Mouse (Mus musculus) MEL (cell line): ENCODE measurements at regions not wholly inside any gene's neighbourhood (a gene's known extent, or its start where the extent isn't known, plus 50 kb on each side); places are given as distances from the start of the nearest gene placed in this dataset.

Source experiments
- BHLHE40 ChIP-seq: IDR thresholded peaks from 2 replicates; pipeline ENCODE4 v1.6.1; 2012; ENCODE audit warnings: low read depth, mild to moderate bottlenecking, inconsistent platforms, low read length, improper control_type of control experiment, borderline replicate concordance
- CHD2 ChIP-seq: IDR thresholded peaks from 2 replicates; pipeline ENCODE4 v1.6.1; 2011; ENCODE audit warnings: low read length, improper control_type of control experiment
- CTCF ChIP-seq, 3 experiments: IDR thresholded peaks in 2 of 3; conservative IDR thresholded peaks in 1 of 3; 2 replicates each; pipeline ENCODE4 v1.5.1; 2011 to 2012; ENCODE audit warnings: low read length in 3 of 3, low read depth in 2 of 3, mild to moderate bottlenecking in 2 of 3, improper control_type of control experiment in 1 of 3, inconsistent platforms in 1 of 3, mixed read lengths in 1 of 3, moderate library complexity in 1 of 3; ENCODE audit not compliant: control insufficient read depth in 1 of 3, insufficient read depth in 1 of 3, poor library complexity in 1 of 3, severe bottlenecking in 1 of 3
- GABPA ChIP-seq: IDR thresholded peaks from 2 replicates; pipeline ENCODE4 v1.6.1; 2012; ENCODE audit warnings: low read depth, mild to moderate bottlenecking, inconsistent platforms, low read length, improper control_type of control experiment, moderate library complexity
- GATA1 ChIP-seq: IDR thresholded peaks from 2 replicates; pipeline ENCODE4 v1.6.1; 2011; ENCODE audit warnings: low read depth, low read length, improper control_type of control experiment
- MAX ChIP-seq: IDR thresholded peaks from 2 replicates; pipeline ENCODE4 v1.6.1; 2011; ENCODE audit warnings: low read length, improper control_type of control experiment
- NELFE ChIP-seq: IDR thresholded peaks from 2 replicates; pipeline ENCODE4 v1.6.1; 2011; ENCODE audit warnings: low read depth, low read length, improper control_type of control experiment
- POLR2A ChIP-seq, 2 experiments: IDR thresholded peaks; 2 replicates each; pipeline ENCODE4 v1.6.1; 2011 to 2012; ENCODE audit warnings: low read length in 2 of 2, mild to moderate bottlenecking in 2 of 2, control low read depth in 1 of 2, improper control_type of control experiment in 1 of 2, low read depth in 1 of 2, moderate library complexity in 1 of 2; ENCODE audit not compliant: control insufficient read depth in 1 of 2, insufficient read depth in 1 of 2, poor library complexity in 1 of 2
- TAL1 ChIP-seq: IDR thresholded peaks from 2 replicates; pipeline ENCODE4 v1.6.1; 2012; ENCODE audit warnings: mild to moderate bottlenecking, inconsistent platforms, low read length, moderate library complexity, mixed read lengths
- ZC3H11A ChIP-seq: IDR thresholded peaks from 2 replicates; pipeline ENCODE4 v1.6.1; 2012; ENCODE audit warnings: low read depth, mild to moderate bottlenecking, inconsistent platforms, low read length, improper control_type of control experiment

DNA sequence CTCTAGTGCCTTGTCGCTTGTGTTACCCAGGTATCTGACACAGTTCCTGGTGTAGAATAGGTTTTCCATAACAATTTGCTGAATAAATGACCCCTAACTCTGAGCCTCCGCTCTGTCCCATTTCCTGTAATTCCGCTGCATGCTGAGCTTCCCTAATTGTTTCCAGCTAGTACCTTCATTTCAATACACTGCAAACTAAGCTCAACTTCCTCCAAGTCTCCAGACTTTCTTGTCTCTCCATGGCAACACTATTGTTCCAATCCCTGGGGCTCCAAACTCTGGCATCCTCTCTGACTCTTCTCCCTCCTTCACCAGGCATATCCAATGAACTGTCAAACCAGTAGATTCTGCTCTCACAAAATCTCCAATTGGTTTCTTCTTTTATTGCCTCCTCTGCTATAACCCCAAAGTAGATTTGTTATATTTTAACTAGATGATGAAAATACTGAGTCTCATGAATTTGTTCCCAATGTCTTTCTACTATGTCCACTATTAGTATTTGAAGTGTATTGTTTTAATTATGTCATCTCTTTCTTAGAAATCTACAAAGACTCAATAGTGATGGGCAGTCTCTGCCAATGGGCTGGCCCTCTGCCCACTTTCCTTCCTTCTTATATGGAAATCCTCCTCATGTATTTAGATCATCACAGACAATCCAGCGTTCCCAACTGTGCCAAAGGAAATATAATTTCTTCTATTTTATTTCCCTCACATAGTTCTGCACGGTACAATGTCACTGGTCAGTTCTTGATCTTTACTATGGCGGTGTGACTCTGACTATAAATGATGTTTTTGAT, 620.8 kb downstream of the Sqor start:
- TF ChIP-seq BHLHE40: no peak
- no peak for TF ChIP-seq CTCF (IDR thresholded peaks at IDR 0.05 in 2 of 3, conservative IDR thresholded peaks at IDR 0.05 in 1 of 3; ENCODE audit: control insufficient read depth in 1 of 3, insufficient read depth in 1 of 3, low read depth in 2 of 3, low read length in 3 of 3, poor library complexity in 1 of 3, severe bottlenecking in 1 of 3)
- no peak for TF ChIP-seq TAL1
- no peak for TF ChIP-seq ZC3H11A
- no peak for TF ChIP-seq NELFE
- TF ChIP-seq MAX: no peak
- no peak for TF ChIP-seq GATA1
- TF ChIP-seq POLR2A (IDR thresholded peaks at IDR 0.05; ENCODE audit: control insufficient read depth in 1 of 2, insufficient read depth in 1 of 2, low read depth in 1 of 2, low read length in 2 of 2, poor library complexity in 1 of 2): no peak
- no peak for TF ChIP-seq GABPA
- no peak for TF ChIP-seq CHD2
